Mouse (Mus musculus) E14TG2a.4 (cell line): Measurements from ENCODE around the gene Lnpep.
A peak's percentile ranks its signal among the peaks of the same experiment; 100 is the strongest.

Source experiments
- H3K27me3 ChIP-seq: 2 replicates; pipeline ENCODE4 v1.6.1; 2014; ENCODE audit warnings: low read length, control low read depth; ENCODE audit not compliant: insufficient read depth
- H3K36me3 ChIP-seq: 2 replicates; pipeline ENCODE4 v1.6.1; 2014; ENCODE audit warnings: low read length, control low read depth; ENCODE audit not compliant: insufficient read depth
- H3K4me1 ChIP-seq: replicated peaks from 2 replicates; pipeline ENCODE4 v1.6.1; 2014; ENCODE audit warnings: low read depth, low read length, control low read depth
- H3K4me3 ChIP-seq: replicated peaks from 2 replicates; pipeline ENCODE4 v1.5.1; 2014; ENCODE audit warnings: mild to moderate bottlenecking, low read length
- H3K9me3 ChIP-seq: 2 replicates; pipeline ENCODE4 v1.6.1; 2014; ENCODE audit warnings: low read length, control low read depth
- CTCF ChIP-seq: conservative IDR thresholded peaks from 2 replicates; pipeline ENCODE4 v1.5.1; 2014; ENCODE audit warnings: low read length
- NANOG ChIP-seq: IDR thresholded peaks from 2 replicates; pipeline ENCODE4 v1.6.1; 2014; ENCODE audit warnings: borderline replicate concordance, low read length, mixed read lengths
- POU5F1 ChIP-seq: IDR thresholded peaks from 2 replicates; pipeline ENCODE4 v1.6.1; 2014; ENCODE audit warnings: low read length, borderline replicate concordance

Lnpep gene

GRCm38 (mm10) chr17:17624957-17625586 lies at the start of gene Lnpep:
Lnpep (minus strand) TSS chr17:17625050.
- Histone ChIP-seq H3K9me3 (peaks cover 19% of the 10 kb centered on the region), H3K36me3 (no peaks in the 10 kb centered on the region), H3K4me1 (peaks cover 43% of the 10 kb centered on the region), H3K4me3 (peak within 1 kb of the TSS; percentile 99), H3K27me3 (no peaks in the 10 kb centered on the region)
- TF ChIP-seq NANOG (no peak), CTCF (no peak), POU5F1 (no peak)

- no peak overlapping the region for H3K4me3 ChIP-seq
- H3K27me3 ChIP-seq: 0 out of 2 replicates have a peak, but pooled peaks cover 5% of the 10 kb centered on the region
- 0 out of 2 replicates have a peak, but pooled peaks cover 5% of the 10 kb centered on the region for H3K9me3 ChIP-seq
- H3K36me3 ChIP-seq: no peaks in the 10 kb centered on the region
- no peak for TF ChIP-seq CTCF
- H3K4me1 ChIP-seq: peaks cover 18% of the 10 kb centered on the region
Observed at GRCm38 (mm10) chr17:17655829-17656176, 31.0 kb upstream of the Lnpep start.

- Histone ChIP-seq H3K36me3 (no peaks in the 10 kb centered on the region), H3K4me3 (peak overlapping the region; percentile 45; the same call in 1 of the 2 replicates), H3K4me1 (peaks cover 18% of the 10 kb centered on the region), H3K9me3 (0 out of 2 replicates have a peak, but pooled peaks cover 5% of the 10 kb centered on the region), H3K27me3 (0 out of 2 replicates have a peak, but pooled peaks cover 5% of the 10 kb centered on the region)
- no peak for TF ChIP-seq CTCF
- peak; percentile 67; the same call in 1 of the 2 replicates for TF ChIP-seq NANOG
Observed at GRCm38 (mm10) chr17:17654997-17655828, 30.4 kb upstream of the Lnpep start.

- TF ChIP-seq POU5F1: no peak
- no peak for TF ChIP-seq NANOG
- TF ChIP-seq CTCF: no peak
- Histone ChIP-seq H3K36me3 (no peaks in the 10 kb centered on the region), H3K4me3 (no peak overlapping the region), H3K9me3 (no peaks in the 10 kb centered on the region), H3K4me1 (peaks cover 18% of the 10 kb centered on the region), H3K27me3 (no peaks in the 10 kb centered on the region)
Observed at GRCm38 (mm10) chr17:17652570-17652969, 27.7 kb upstream of the Lnpep start.

GRCm38 (mm10) chr17:17645738-17646137 lies 20.9 kb upstream of the Lnpep start:
- no peaks in the 10 kb centered on the region for H3K4me1 ChIP-seq
- TF ChIP-seq CTCF (peak; percentile 94), POU5F1 (no peak)
- no peak overlapping the region for H3K4me3 ChIP-seq

GRCm38 (mm10) chr17:17637387-17637786 lies 12.5 kb upstream of the Lnpep start:
- TF ChIP-seq CTCF (no peak), NANOG (no peak), POU5F1 (no peak)
- H3K4me3 ChIP-seq: no peak overlapping the region
- no peaks in the 10 kb centered on the region; the same call in 1 of the 2 replicates for H3K9me3 ChIP-seq
- H3K27me3 ChIP-seq: no peaks in the 10 kb centered on the region
- no peaks in the 10 kb centered on the region for H3K4me1 ChIP-seq
- no peaks in the 10 kb centered on the region for H3K36me3 ChIP-seq

More at GRCm38 (mm10) chr17:17645738-17646137, 20.9 kb upstream of the Lnpep start:
- no peaks in the 10 kb centered on the region for H3K9me3 ChIP-seq
- H3K27me3 ChIP-seq: no peaks in the 10 kb centered on the region
- no peaks in the 10 kb centered on the region for H3K36me3 ChIP-seq

GRCm38 (mm10) chr17:17636147-17636546 lies 11.3 kb upstream of the Lnpep start:
- Histone ChIP-seq H3K27me3 (no peaks in the 10 kb centered on the region), H3K4me3 (no peak overlapping the region), H3K9me3 (no peaks in the 10 kb centered on the region; the same call in 1 of the 2 replicates), H3K4me1 (no peaks in the 10 kb centered on the region), H3K36me3 (no peaks in the 10 kb centered on the region)
- no peak for TF ChIP-seq CTCF
- TF ChIP-seq NANOG: no peak
- no peak for TF ChIP-seq POU5F1

GRCm38 (mm10) chr17:17634033-17634432 lies 9.2 kb upstream of the Lnpep start:
- no peaks in the 10 kb centered on the region for H3K27me3 ChIP-seq
- H3K4me3 ChIP-seq: no peak overlapping the region
- H3K36me3 ChIP-seq: no peaks in the 10 kb centered on the region
- H3K4me1 ChIP-seq: no peaks in the 10 kb centered on the region
- peaks cover 9% of the 10 kb centered on the region for H3K9me3 ChIP-seq
- TF ChIP-seq POU5F1 (no peak), CTCF (no peak), NANOG (no peak)

- Histone ChIP-seq H3K36me3 (no peaks in the 10 kb centered on the region), H3K4me3 (no peak overlapping the region), H3K4me1 (peaks cover 6% of the 10 kb centered on the region; the same call in 1 of the 2 replicates), H3K27me3 (no peaks in the 10 kb centered on the region), H3K9me3 (peaks cover 19% of the 10 kb centered on the region)
- TF ChIP-seq CTCF (no peak), NANOG (no peak)
Observed at GRCm38 (mm10) chr17:17631985-17632384, 7.1 kb upstream of the Lnpep start.
